Mouse (Mus musculus) heart, adult 10 weeks (tissue): Measurements from ENCODE around the gene Senp8. TPM values are rescaled to one million over a fixed set of nuclear protein-coding genes. Genes with fewer than 3 reads are reported as not detected.

Experiments used
- polyA plus RNA-seq: library from polyadenylated mRNA; stranded (reverse); fragments of 350-450 nt; fragmentation: Illumina TruSeq; extraction: RNeasy Lipid Tissue Mini Kit (QIAGEN cat#74804); gene quantifications from one replicate; pipeline ENCODE4 v1.2.3, GENCODE M21; 2014; ENCODE audit warnings: low read depth, low replicate concordance

Senp8 gene
- polyA plus RNA-seq = 8.3 TPM

GRCm38 (mm10) chr9:59750267-59751065 lies at the start of gene Senp8, which contains the start of gene Myo9a:
TSS of gene Senp8 (minus strand) at chr9:59750710.
TSS of gene Myo9a (plus strand) at chr9:59750896.

Other genes with a start within 250 kb of the Senp8 start
- gene Hexa, start 211.2 kb downstream of the Senp8 start, polyA plus RNA-seq = 74.1 TPM
- gene Tmem202, start 210.9 kb downstream of the Senp8 start, polyA plus RNA-seq = 0.84 TPM
- 0.65 TPM for gene Celf6, start 172.8 kb downstream of the Senp8 start, polyA plus RNA-seq
- 20.2 TPM for gene Parp6, start 133.4 kb downstream of the Senp8 start, polyA plus RNA-seq
- 1,037 TPM for gene Pkm, start 94.3 kb downstream of the Senp8 start, polyA plus RNA-seq
- not detected for gene Gramd2, start 70.6 kb downstream of the Senp8 start, polyA plus RNA-seq
- gene Myo9a, start 186 bp upstream of the Senp8 start, polyA plus RNA-seq = 6.6 TPM
- not detected for gene Nr2e3, start 209.9 kb upstream of the Senp8 start, polyA plus RNA-seq